Mouse (Mus musculus): Measurements from ENCODE around the gene Zan. TPM values are rescaled to one million over a fixed set of nuclear protein-coding genes. Genes with fewer than 3 reads are reported as not detected.
A peak's percentile ranks its signal among the peaks of the same experiment; 100 is the strongest.

Zan gene
- polyA plus RNA-seq, 1 experiment from 2014 or later, result 0.06 TPM

DNA sequence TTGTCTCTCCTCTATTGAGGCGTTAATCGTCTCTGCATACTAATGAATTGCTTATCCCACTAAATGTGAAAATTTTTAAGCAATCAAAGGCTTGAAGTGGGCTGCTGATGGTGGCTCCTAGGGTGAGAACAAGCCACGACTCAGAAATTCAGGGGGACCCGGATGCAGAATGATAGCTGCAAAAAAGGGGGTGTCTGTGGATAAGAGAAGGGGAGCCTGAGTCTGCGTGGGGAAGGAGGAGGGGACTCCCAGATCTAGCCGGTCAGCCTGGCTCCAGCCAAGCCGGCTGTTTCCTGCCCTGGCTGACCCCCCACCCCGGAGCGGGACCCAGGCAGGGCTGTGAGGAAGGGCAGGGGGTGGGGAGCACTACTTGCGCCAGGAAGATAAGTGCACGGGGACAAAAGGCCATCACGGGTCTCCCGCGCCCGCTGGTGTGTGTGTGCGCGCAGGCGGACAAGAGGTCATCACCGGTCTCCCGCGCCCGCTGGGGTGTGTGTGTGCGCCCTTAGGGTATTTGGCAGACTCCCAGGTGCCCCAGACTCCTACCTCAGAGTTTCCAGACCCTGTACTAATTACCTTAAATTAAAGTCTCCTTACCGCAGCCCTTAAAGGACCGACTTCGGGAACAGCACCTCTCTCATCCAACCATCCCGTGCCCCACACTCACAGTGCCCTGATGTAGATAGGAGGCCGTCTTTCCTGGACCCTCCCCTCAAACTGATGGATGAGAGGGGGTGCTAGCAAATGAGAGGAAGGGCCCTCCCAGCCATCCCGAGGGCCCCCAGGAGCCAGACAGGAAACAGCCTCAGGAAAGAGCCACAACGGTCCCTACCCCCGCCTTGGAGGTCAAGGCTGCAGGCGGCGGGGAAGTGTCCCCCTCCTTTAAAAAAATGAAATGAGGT is 128.1 kb downstream of the Zan start:
- H3K9ac ChIP-seq (ENCODE audit: low read depth, low read length), result peak overlapping the region; percentile 92
- ATAC-seq (ENCODE audit: low FRiP score) (peak; percentile 26; the same call in 1 of the 2 replicates), DNase-seq (ENCODE audit: low spot score) (peak; percentile 55)
- H3K4me2 ChIP-seq (replicated peaks; ENCODE audit: low read depth, low read length), result peak overlapping the region; percentile 85
- H3K27ac ChIP-seq (ENCODE audit: low read depth, low read length), result peak overlapping the region; percentile 18
- H3K36me3 ChIP-seq (ENCODE audit: control insufficient read depth, insufficient read depth, low read length), result no peaks in the 10 kb centered on the region
- WGBS, result under 1% methylated on average over 33 of the region's 33 CpGs
- H3K4me3 ChIP-seq (ENCODE audit: low read depth, low read length), result peak overlapping the region; percentile 87
- H3K4me1 ChIP-seq (replicated peaks; ENCODE audit: control insufficient read depth, insufficient read depth, low read length), result peaks cover 6% of the 10 kb centered on the region; the same call in 1 of the 2 replicates
- no peaks in the 10 kb centered on the region for H3K27me3 ChIP-seq (ENCODE audit: control insufficient read depth, insufficient read depth, low read length)
- no peaks in the 10 kb centered on the region for H3K9me3 ChIP-seq (ENCODE audit: control insufficient read depth, low read length)

DNA sequence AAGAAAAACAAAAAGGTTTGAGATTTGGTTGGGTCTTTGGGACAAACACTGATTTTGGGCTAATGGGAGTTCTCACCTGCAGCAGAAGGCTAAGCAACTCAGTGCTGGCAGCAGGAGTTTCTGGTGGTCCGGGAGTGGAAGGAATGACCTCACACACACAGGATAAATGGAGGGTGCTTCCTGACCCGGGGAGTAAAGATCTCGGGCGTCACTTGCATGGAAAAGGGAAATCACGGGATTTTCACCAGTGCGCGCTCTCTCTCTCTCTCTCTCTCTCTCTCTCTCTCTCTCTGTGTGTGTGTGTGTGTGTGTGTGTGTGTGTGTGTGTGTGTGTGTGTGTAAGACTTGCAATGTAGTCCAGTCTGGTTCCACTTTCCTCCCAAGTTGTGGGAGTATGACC is 129.0 kb downstream of the Zan start:
- no peaks in the 10 kb centered on the region for H3K36me3 ChIP-seq (ENCODE audit: control insufficient read depth, insufficient read depth, low read length)
- H3K4me2 ChIP-seq (replicated peaks; ENCODE audit: low read depth, low read length), result no peak overlapping the region
- DNase-seq (ENCODE audit: low spot score) (peak; percentile 11), ATAC-seq (ENCODE audit: low FRiP score) (no peak)
- WGBS, result 28% methylated on average over 7 of the region's 7 CpGs
- peaks cover 6% of the 10 kb centered on the region; the same call in 1 of the 2 replicates for H3K4me1 ChIP-seq (replicated peaks; ENCODE audit: control insufficient read depth, insufficient read depth, low read length)
- H3K9ac ChIP-seq (ENCODE audit: low read depth, low read length), result no peak overlapping the region
- H3K27ac ChIP-seq (ENCODE audit: low read depth, low read length), result no peak overlapping the region
- no peak overlapping the region for H3K4me3 ChIP-seq (ENCODE audit: low read depth, low read length)
- no peaks in the 10 kb centered on the region for H3K27me3 ChIP-seq (ENCODE audit: control insufficient read depth, insufficient read depth, low read length)
- H3K9me3 ChIP-seq (ENCODE audit: control insufficient read depth, low read length), result no peaks in the 10 kb centered on the region

DNA sequence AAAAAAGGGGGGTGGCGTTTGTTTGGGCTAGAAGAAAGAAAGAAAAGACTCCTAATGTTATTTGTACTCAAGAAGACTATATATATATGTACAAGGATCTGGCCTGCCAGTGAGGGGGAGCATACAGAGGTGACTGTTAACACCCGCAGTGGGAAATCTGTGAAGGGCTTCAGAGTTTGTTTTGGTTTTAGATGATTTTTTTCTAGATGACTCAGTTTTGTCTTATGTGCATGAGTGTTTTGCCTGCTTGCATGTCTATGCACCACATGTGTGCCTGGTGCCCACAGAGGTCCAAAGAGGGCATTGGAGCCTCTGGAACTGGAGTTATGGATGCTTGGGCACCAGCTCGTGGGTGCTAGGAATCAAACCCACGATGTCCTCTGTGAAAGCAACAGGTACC is 129.9 kb downstream of the Zan start:
- Histone ChIP-seq H3K4me1 (replicated peaks; ENCODE audit: control insufficient read depth, insufficient read depth, low read length) (peaks cover 4% of the 10 kb centered on the region; the same call in 1 of the 2 replicates), H3K27ac (ENCODE audit: low read depth, low read length) (no peak overlapping the region), H3K27me3 (ENCODE audit: control insufficient read depth, insufficient read depth, low read length) (no peaks in the 10 kb centered on the region), H3K4me2 (replicated peaks; ENCODE audit: low read depth, low read length) (no peak overlapping the region), H3K9me3 (ENCODE audit: control insufficient read depth, low read length) (no peaks in the 10 kb centered on the region), H3K36me3 (ENCODE audit: control insufficient read depth, insufficient read depth, low read length) (no peaks in the 10 kb centered on the region), H3K4me3 (ENCODE audit: low read depth, low read length) (no peak overlapping the region), H3K9ac (ENCODE audit: low read depth, low read length) (no peak overlapping the region)
- no peak for DNase-seq (ENCODE audit: low spot score)
- WGBS, result 86% methylated on average over 4 of the region's 4 CpGs
- ATAC-seq (ENCODE audit: low FRiP score), result no peak

DNA sequence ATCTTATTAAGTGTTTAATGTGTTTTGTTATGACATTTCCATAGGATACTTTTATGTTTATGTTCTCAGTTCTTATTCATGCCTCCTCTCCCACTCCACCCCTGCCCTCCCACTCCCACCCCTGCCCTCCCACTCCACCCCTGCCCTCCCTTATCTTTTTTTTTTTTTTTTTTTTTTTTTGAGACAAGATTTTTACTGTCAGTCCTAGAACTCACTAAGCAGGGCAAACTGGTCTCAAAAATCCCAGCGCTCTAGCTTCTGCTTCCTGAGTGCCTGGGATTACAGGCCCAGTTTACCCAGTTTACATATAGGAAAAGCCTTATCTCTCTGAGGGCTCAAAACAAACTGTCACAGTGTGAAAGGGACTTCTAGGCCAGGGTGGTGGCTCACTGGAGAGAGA is 130.5 kb downstream of the Zan start:
- H3K4me1 ChIP-seq (replicated peaks; ENCODE audit: control insufficient read depth, insufficient read depth, low read length), result peaks cover 4% of the 10 kb centered on the region; the same call in 1 of the 2 replicates
- H3K27ac ChIP-seq (ENCODE audit: low read depth, low read length), result no peak overlapping the region
- DNase-seq (ENCODE audit: low spot score) (no peak), ATAC-seq (ENCODE audit: low FRiP score) (no peak)
- H3K36me3 ChIP-seq (ENCODE audit: control insufficient read depth, insufficient read depth, low read length), result no peaks in the 10 kb centered on the region
- no peak overlapping the region for H3K4me2 ChIP-seq (replicated peaks; ENCODE audit: low read depth, low read length)
- H3K9ac ChIP-seq (ENCODE audit: low read depth, low read length), result no peak overlapping the region
- 78% methylated on average over 1 of the region's 1 CpGs for WGBS
- H3K27me3 ChIP-seq (ENCODE audit: control insufficient read depth, insufficient read depth, low read length), result no peaks in the 10 kb centered on the region
- no peak overlapping the region for H3K4me3 ChIP-seq (ENCODE audit: low read depth, low read length)
- H3K9me3 ChIP-seq (ENCODE audit: control insufficient read depth, low read length), result no peaks in the 10 kb centered on the region

DNA sequence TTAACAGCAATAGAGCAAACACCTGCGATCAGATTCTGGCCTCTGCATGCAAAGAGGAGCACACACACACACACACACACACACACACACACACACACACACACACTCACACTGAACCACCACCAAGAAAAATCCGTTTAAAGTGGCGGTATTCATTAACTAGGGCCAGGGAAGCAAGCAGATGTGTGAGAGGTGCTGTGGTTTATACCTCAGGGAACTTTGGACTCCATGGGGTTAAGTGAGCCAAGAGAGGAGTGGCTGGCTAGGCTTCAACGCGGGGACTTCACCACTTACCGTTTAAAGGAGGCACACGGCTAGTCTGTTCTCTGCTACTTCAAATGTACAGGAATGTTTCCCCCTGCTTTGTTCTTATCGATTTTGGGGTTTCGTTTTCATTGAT is 131.0 kb downstream of the Zan start:
- Histone ChIP-seq H3K4me3 (ENCODE audit: low read depth, low read length) (no peak overlapping the region), H3K27me3 (ENCODE audit: control insufficient read depth, insufficient read depth, low read length) (no peaks in the 10 kb centered on the region), H3K36me3 (ENCODE audit: control insufficient read depth, insufficient read depth, low read length) (no peaks in the 10 kb centered on the region), H3K9ac (ENCODE audit: low read depth, low read length) (no peak overlapping the region), H3K27ac (ENCODE audit: low read depth, low read length) (no peak overlapping the region), H3K9me3 (ENCODE audit: control insufficient read depth, low read length) (no peaks in the 10 kb centered on the region), H3K4me2 (replicated peaks; ENCODE audit: low read depth, low read length) (no peak overlapping the region), H3K4me1 (replicated peaks; ENCODE audit: control insufficient read depth, insufficient read depth, low read length) (peaks cover 4% of the 10 kb centered on the region; the same call in 1 of the 2 replicates)
- DNase-seq (ENCODE audit: low spot score), result no peak
- WGBS, result 27% methylated on average over 9 of the region's 9 CpGs
- no peak for ATAC-seq (ENCODE audit: low FRiP score)

DNA sequence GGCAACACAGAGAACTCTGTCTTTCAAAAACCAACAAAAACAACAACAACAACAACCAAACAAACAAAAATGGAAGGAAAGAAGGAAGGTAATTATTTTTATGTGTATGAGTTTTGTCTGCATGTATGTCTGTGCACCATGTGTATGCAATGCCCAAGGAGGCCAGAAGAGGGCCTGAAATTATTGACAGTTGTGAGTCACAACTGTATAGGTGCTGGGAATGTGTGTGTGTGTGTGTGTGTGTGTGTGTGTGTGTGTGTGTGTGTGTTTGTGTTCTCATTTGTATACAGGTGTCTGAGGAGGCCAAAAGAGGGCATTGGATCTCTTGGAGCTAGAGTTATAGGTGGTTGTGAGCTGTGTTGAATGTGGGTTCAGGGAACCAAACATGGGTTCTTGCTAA is 133.0 kb downstream of the Zan start:
- H3K27ac ChIP-seq (ENCODE audit: low read depth, low read length), result no peak overlapping the region
- no peaks in the 10 kb centered on the region for H3K9me3 ChIP-seq (ENCODE audit: control insufficient read depth, low read length)
- DNase-seq (ENCODE audit: low spot score) (no peak), ATAC-seq (ENCODE audit: low FRiP score) (no peak)
- H3K36me3 ChIP-seq (ENCODE audit: control insufficient read depth, insufficient read depth, low read length), result no peaks in the 10 kb centered on the region
- no peak overlapping the region for H3K9ac ChIP-seq (ENCODE audit: low read depth, low read length)
- H3K4me1 ChIP-seq (replicated peaks; ENCODE audit: control insufficient read depth, insufficient read depth, low read length), result peaks cover 8% of the 10 kb centered on the region
- H3K4me2 ChIP-seq (replicated peaks; ENCODE audit: low read depth, low read length), result no peak overlapping the region
- H3K4me3 ChIP-seq (ENCODE audit: low read depth, low read length), result no peak overlapping the region
- no peaks in the 10 kb centered on the region for H3K27me3 ChIP-seq (ENCODE audit: control insufficient read depth, insufficient read depth, low read length)

DNA sequence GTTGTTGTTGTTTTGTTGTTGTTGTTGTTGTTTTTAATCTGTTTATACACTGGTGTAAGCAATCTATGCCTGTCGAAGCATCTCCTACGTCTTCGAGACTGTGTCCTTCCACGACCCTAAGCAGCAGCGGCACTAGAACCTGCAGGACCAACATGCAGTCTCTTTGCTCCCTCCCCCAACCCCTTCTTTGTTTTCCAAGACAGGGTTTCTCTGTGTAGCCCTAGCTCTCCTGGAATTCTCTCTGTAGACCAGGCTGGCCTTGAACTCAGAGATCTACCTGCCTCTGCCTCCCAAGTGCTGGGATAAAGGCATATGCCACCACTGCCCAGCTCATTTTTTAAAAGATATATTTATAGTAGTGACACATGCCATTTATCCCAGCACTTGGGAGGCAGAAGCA is 133.5 kb downstream of the Zan start:
- H3K27me3 ChIP-seq (ENCODE audit: control insufficient read depth, insufficient read depth, low read length), result no peaks in the 10 kb centered on the region
- no peak overlapping the region for H3K9ac ChIP-seq (ENCODE audit: low read depth, low read length)
- WGBS, result 99% methylated on average over 5 of the region's 5 CpGs
- peaks cover 6% of the 10 kb centered on the region for H3K4me1 ChIP-seq (replicated peaks; ENCODE audit: control insufficient read depth, insufficient read depth, low read length)
- no peaks in the 10 kb centered on the region for H3K9me3 ChIP-seq (ENCODE audit: control insufficient read depth, low read length)
- no peak overlapping the region for H3K4me2 ChIP-seq (replicated peaks; ENCODE audit: low read depth, low read length)
- no peaks in the 10 kb centered on the region for H3K36me3 ChIP-seq (ENCODE audit: control insufficient read depth, insufficient read depth, low read length)
- H3K27ac ChIP-seq (ENCODE audit: low read depth, low read length), result no peak overlapping the region
- no peak for ATAC-seq (ENCODE audit: low FRiP score)
- DNase-seq (ENCODE audit: low spot score), result no peak
- no peak overlapping the region for H3K4me3 ChIP-seq (ENCODE audit: low read depth, low read length)

DNA sequence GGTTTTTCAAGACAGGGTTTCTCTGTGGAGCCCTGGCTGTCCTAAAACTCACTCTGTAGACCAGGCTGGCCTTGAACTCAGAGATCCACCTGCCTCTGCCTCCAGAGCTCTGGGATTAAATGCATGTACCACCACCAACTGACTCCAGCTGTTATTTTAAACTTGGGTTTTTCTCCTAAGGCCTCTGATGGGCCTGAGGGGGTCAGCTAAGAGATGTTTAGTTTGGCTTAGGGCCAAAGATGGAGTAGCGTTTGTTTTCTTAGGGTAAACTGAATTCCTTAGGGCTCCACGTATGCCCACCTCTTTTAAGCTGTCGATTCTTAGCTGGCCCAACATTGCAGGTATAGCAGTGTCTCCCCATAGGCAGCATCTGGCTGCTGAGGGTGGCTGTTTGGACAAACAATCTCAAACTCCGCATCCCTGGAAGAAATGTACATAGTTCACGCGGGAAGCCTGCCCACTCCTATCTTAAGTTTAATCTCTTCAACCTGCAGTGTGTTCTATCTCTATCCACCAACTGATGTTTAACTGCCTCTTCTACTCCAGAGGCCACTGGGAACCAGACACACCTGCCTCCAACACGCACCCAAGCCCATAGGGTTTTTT is 134.4 kb downstream of the Zan start:
- Histone ChIP-seq H3K4me2 (replicated peaks; ENCODE audit: low read depth, low read length) (no peak overlapping the region), H3K36me3 (ENCODE audit: control insufficient read depth, insufficient read depth, low read length) (no peaks in the 10 kb centered on the region), H3K27ac (ENCODE audit: low read depth, low read length) (no peak overlapping the region), H3K9ac (ENCODE audit: low read depth, low read length) (no peak overlapping the region), H3K9me3 (ENCODE audit: control insufficient read depth, low read length) (no peaks in the 10 kb centered on the region), H3K27me3 (ENCODE audit: control insufficient read depth, insufficient read depth, low read length) (no peaks in the 10 kb centered on the region), H3K4me1 (replicated peaks; ENCODE audit: control insufficient read depth, insufficient read depth, low read length) (peaks cover 6% of the 10 kb centered on the region), H3K4me3 (ENCODE audit: low read depth, low read length) (no peak overlapping the region)
- WGBS, result 80% methylated on average over 7 of the region's 7 CpGs
- no peak for ATAC-seq (ENCODE audit: low FRiP score)
- no peak for DNase-seq (ENCODE audit: low spot score)

DNA sequence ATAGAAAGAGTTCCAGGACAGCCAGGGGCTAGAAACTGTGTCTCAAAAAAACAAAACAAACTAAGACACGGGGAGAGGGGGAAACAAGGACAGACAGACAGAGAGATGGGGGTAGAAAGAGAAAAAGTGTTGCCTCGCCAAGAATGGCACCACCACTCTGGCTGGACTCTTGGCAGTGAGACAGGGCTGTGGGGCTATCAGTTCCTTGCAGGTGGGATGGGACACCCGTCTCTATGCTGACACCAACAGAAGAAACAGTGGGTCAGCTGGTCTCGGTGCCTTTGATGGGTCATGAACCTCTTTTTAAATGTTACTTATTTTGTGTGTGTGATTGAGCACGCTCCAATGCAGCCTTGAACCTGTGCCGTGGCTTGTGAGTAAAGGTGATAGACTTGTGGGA is 136.6 kb downstream of the Zan start:
- H3K9ac ChIP-seq (ENCODE audit: low read depth, low read length), result no peak overlapping the region
- H3K9me3 ChIP-seq (ENCODE audit: control insufficient read depth, low read length), result no peaks in the 10 kb centered on the region
- H3K27ac ChIP-seq (ENCODE audit: low read depth, low read length), result no peak overlapping the region
- no peaks in the 10 kb centered on the region for H3K36me3 ChIP-seq (ENCODE audit: control insufficient read depth, insufficient read depth, low read length)
- ATAC-seq (ENCODE audit: low FRiP score) (no peak), DNase-seq (ENCODE audit: low spot score) (no peak)
- H3K4me1 ChIP-seq (replicated peaks; ENCODE audit: control insufficient read depth, insufficient read depth, low read length), result peaks cover 6% of the 10 kb centered on the region
- no peak overlapping the region for H3K4me2 ChIP-seq (replicated peaks; ENCODE audit: low read depth, low read length)
- no peak overlapping the region for H3K4me3 ChIP-seq (ENCODE audit: low read depth, low read length)
- no peaks in the 10 kb centered on the region for H3K27me3 ChIP-seq (ENCODE audit: control insufficient read depth, insufficient read depth, low read length)
- WGBS, result 72% methylated on average over 6 of the region's 6 CpGs
